Comparison of ENCODE assay signal across 13 mouse cellular contexts in genomic region chr8:122642071-122642470, GRCm38 (mm10). TPM values are rescaled to one million over a fixed set of nuclear protein-coding genes. Genes with fewer than 3 reads are reported as not detected.
DNase-seq lines count a peak whose midpoint lies in the region; ATAC-seq and TF ChIP-seq lines count a peak whose summit lies in the region.
"Had no signal": no experiment of that assay in that cellular context is flagged by ENCODE, and none has a peak within 500 bp of the region (broad histone marks: within the 10 kb centered on the region; RNA-seq: fewer than 3 reads in every experiment).

No protein-coding gene starts in this region.

- no peak overlapping the region for H3K27ac ChIP-seq in lung, postnatal 0 days (ENCODE audit: low read length)
- no peak overlapping the region; the same call in 1 of the 2 replicates for H3K27ac ChIP-seq in neural tube, embryonic 15.5 days (replicated peaks)
- H3K27ac ChIP-seq: hindbrain, postnatal 0 days had no signal

- H3K27me3 ChIP-seq in lung, postnatal 0 days (replicated peaks; ENCODE audit: insufficient read depth, low read length): no peaks in the 10 kb centered on the region
- no peaks in the 10 kb centered on the region for H3K27me3 ChIP-seq in neural tube, embryonic 15.5 days (replicated peaks)

- H3K4me2 ChIP-seq in lung, postnatal 0 days (replicated peaks; ENCODE audit: low read depth, low read length): no peak overlapping the region
- no peak overlapping the region for H3K4me2 ChIP-seq in neural tube, embryonic 15.5 days

- peaks cover 15% of the 10 kb centered on the region for H3K4me1 ChIP-seq in lung, postnatal 0 days (ENCODE audit: insufficient read depth, low read depth, low read length)
- H3K4me1 ChIP-seq in neural tube, embryonic 15.5 days: peaks cover 22% of the 10 kb centered on the region

- intact Hi-C loops in heart, postnatal 25 days (cut with DNase I): no loop called here

- TF ChIP-seq EP300 in lung, postnatal 0 days (IDR thresholded peaks at IDR 0.05): no peak

- H3K9me3 ChIP-seq in lung, postnatal 0 days (ENCODE audit: low read length): no peaks in the 10 kb centered on the region
- H3K9me3 ChIP-seq in neural tube, embryonic 15.5 days (replicated peaks): no peaks in the 10 kb centered on the region
- H3K9me3 ChIP-seq: G1E had no signal

- no peak for TF ChIP-seq CTCF in lung, postnatal 0 days (IDR thresholded peaks at IDR 0.05)

- H3K9ac ChIP-seq in lung, postnatal 0 days (replicated peaks; ENCODE audit: low read depth): no peak overlapping the region
- H3K9ac ChIP-seq in neural tube, embryonic 15.5 days (replicated peaks): no peak overlapping the region

- ATAC-seq in lung, postnatal 0 days: peak; percentile 38
- no peak for ATAC-seq in neural tube, embryonic 15.5 days (ENCODE audit: low FRiP score)
- ATAC-seq: hindbrain, postnatal 0 days had no signal

- WGBS in lung, postnatal 0 days: 34% methylated on average over 9 of the region's 9 CpGs
- WGBS in neural tube, embryonic 15.5 days: 64% methylated on average over 9 of the region's 9 CpGs

- peaks cover 14% of the 10 kb centered on the region; the same call in 1 of the 2 replicates for H3K36me3 ChIP-seq in lung, postnatal 0 days (ENCODE audit: insufficient read depth, low read length)
- peaks cover 50% of the 10 kb centered on the region for H3K36me3 ChIP-seq in neural tube, embryonic 15.5 days

- H3K4me3 ChIP-seq in lung, postnatal 0 days (ENCODE audit: low read depth, low read length): no peak overlapping the region
- H3K4me3 ChIP-seq in neural tube, embryonic 15.5 days (replicated peaks): no peak overlapping the region

- DNase-seq in heart, adult 11 months: peak; percentile 96
- no peak for DNase-seq in heart, postnatal 25 days (ENCODE audit: low spot score)
- peak; percentile 94 for DNase-seq in NIH3T3 (ENCODE audit: low read depth)
- DNase-seq in frontal cortex, postnatal 36 days (ENCODE audit: low spot score in 2 of 2): peak; percentile 66 to 70
- peak; percentile 75 for DNase-seq in lung, postnatal 0 days (ENCODE audit: low spot score)
- DNase-seq in kidney, adult 9 months: no peak
- no peak for DNase-seq in thymus, postnatal 14 days
- DNase-seq: liver had no signal

RNA-seq across cellular contexts. Expression of gene Pabpn1l, which starts 19.5 kb away (rescaled TPM):
- not detected for total RNA-seq in heart, postnatal 25 days (2021)
- 0.12 TPM in 1 of 2 replicates, not detected in the other for polyA plus RNA-seq in lung, postnatal 0 days (2015; fragmentation: Nextera tagmentation; extraction: Ambion mirVana)
- polyA plus RNA-seq in neural tube, embryonic 15.5 days (2015; fragmentation: Nextera tagmentation; extraction: Ambion mirVana): 0.14 TPM in 1 of 2 replicates, not detected in the other
- total RNA-seq: hindbrain, postnatal 0 days had no signal
- polyA plus RNA-seq: cortical plate, adult 2 months; G1E; hindbrain, postnatal 0 days; testis, adult 2 months had no signal

RNA-seq across cellular contexts. Expression of gene Trappc2l, which starts 30.6 kb away (rescaled TPM):
- total RNA-seq in heart, postnatal 25 days (2021): 10 to 100 TPM; 58.4 to 62.8 TPM
- 66.8 and 70.0 TPM in 2 replicates for polyA plus RNA-seq in lung, postnatal 0 days (2015; fragmentation: Nextera tagmentation; extraction: Ambion mirVana)
- polyA plus RNA-seq in neural tube, embryonic 15.5 days (2015; fragmentation: Nextera tagmentation; extraction: Ambion mirVana): 103 and 113 TPM in 2 replicates

RNA-seq across cellular contexts. Expression of gene Galns, which starts 30.8 kb away (rescaled TPM):
- total RNA-seq in heart, postnatal 25 days (2021): 1 to 10 TPM; 2.9 to 3.4 TPM
- 14.3 and 14.5 TPM in 2 replicates for polyA plus RNA-seq in lung, postnatal 0 days (2015; fragmentation: Nextera tagmentation; extraction: Ambion mirVana)
- 6.7 and 9.5 TPM in 2 replicates for polyA plus RNA-seq in neural tube, embryonic 15.5 days (2015; fragmentation: Nextera tagmentation; extraction: Ambion mirVana)

RNA-seq across cellular contexts. Expression of gene Cbfa2t3, which starts 56.8 kb away (rescaled TPM):
- 10 to 100 TPM; 18.5 to 25.3 TPM for total RNA-seq in heart, postnatal 25 days (2021)
- 15.0 and 17.0 TPM in 2 replicates for polyA plus RNA-seq in lung, postnatal 0 days (2015; fragmentation: Nextera tagmentation; extraction: Ambion mirVana)
- polyA plus RNA-seq in neural tube, embryonic 15.5 days (2015; fragmentation: Nextera tagmentation; extraction: Ambion mirVana): 14.4 and 16.8 TPM in 2 replicates

Comparison
In these comparisons a context has a peak if more than half of its experiments do, and no peak if none do; other contexts are left out.
1. DNase-seq: peak in heart, adult 11 months (single experiment), NIH3T3 (single experiment), frontal cortex, postnatal 36 days (2 of 2) and lung, postnatal 0 days (single experiment); none in heart, postnatal 25 days (single experiment), kidney, adult 9 months (single experiment) and thymus, postnatal 14 days (single experiment).